Mouse (Mus musculus): ENCODE results near the gene Ift81.

DNA sequence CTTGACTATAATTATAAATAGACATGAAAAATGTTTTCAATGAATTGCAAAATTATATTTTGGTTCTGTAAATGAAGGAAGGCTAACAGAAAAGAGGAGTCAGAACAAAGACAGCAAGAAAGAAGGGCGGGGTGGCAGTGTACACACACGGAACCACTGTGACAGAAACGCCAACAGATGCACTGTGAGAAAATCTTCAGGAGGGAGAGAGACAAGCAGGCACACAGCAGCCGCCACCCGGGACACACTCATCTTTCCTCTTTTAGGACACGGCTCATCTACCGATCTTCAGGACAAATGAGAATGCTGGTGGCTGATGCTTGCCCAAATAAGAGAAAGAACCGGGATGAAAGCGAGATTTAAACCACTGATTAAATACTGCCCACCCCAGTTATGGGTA, 61.7 kb downstream of the Ift81 start:
- TF ChIP-seq POLR2A (IDR thresholded peaks at IDR 0.05; ENCODE audit: low read depth, low read length) (no peak), CTCF (conservative IDR thresholded peaks at IDR 0.05; ENCODE audit: insufficient read depth, insufficient read length, low read depth, low read length) (no peak)

Data from kidney, adult 2 months (tissue).